Mouse (Mus musculus) Muller cell, postnatal 12 days (primary cell): ENCODE results near the gene Glud1.

Experiments
- DNase-seq: peaks from one replicate; pipeline ENCODE4 v3.0.0-alpha.2; 2015; ENCODE audit errors: inconsistent ontology term

The Glud1 gene

GRCm38 (mm10) chr14:34310234-34310965 is at the start of gene Glud1, which contains the start of gene Shld2:
TSS of gene Glud1 (plus strand) at chr14:34310727.
TSS of gene Shld2 (minus strand) at chr14:34310493.
- peak; percentile 100 for DNase-seq

- DNase-seq, result no peak
Observed at GRCm38 (mm10) chr14:34268046-34268445, 42.5 kb upstream of the Glud1 start.

GRCm38 (mm10) chr14:34273280-34273679 is 37.2 kb upstream of the Glud1 start:
- DNase-seq, result peak; percentile 56

GRCm38 (mm10) chr14:34274141-34274540 is 36.4 kb upstream of the Glud1 start:
- DNase-seq, result no peak

- no peak for DNase-seq
Observed at GRCm38 (mm10) chr14:34275225-34275624, 35.3 kb upstream of the Glud1 start.

DNA sequence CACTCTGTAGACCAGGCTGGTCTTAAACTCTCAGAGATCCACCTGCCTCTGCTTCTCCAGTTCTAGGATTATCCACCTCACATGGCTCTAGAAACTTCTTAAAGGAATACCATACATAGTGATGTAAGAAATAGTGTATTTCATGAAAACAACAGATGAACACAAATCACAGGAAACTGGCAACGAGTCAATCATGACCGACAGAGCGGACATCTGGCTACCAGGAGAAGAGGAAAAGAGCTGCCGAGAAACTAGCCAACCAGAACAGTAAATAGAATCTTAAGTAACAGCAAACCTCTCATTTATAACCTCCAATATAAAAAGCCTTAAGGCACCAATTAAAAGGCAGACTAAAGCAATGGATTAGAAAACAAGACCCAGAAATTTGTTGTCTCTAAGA is 30.8 kb upstream of the Glud1 start:
- no peak for DNase-seq

- DNase-seq, result no peak
Observed at GRCm38 (mm10) chr14:34280798-34281197, 29.7 kb upstream of the Glud1 start.

DNA sequence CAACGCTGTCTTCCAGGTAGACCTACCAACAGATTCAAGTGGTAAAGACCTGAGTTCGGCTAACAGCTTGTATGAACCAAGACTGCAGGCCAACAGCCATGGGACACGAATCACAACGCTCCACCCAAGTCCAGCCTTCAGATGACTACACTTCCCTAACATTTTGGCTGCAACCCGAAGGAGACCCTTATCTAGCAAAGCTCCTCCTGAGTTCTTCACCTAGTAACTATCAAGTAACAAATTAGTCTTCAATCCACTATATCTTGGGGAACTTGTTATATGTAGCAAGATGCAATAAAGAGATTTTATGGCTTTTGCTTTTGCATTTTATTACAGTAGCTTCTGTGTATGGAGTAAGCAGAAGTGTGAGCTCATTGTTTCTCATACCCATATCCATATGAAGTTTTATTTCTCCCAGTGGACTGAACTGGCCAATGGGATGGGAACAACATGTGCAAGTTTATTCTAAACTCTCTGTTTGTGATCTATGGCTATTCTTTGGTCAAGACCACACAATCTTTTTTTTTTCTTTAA is 28.7 kb upstream of the Glud1 start:
- no peak for DNase-seq

- no peak for DNase-seq
Observed at GRCm38 (mm10) chr14:34288396-34288795, 22.1 kb upstream of the Glud1 start.

DNA sequence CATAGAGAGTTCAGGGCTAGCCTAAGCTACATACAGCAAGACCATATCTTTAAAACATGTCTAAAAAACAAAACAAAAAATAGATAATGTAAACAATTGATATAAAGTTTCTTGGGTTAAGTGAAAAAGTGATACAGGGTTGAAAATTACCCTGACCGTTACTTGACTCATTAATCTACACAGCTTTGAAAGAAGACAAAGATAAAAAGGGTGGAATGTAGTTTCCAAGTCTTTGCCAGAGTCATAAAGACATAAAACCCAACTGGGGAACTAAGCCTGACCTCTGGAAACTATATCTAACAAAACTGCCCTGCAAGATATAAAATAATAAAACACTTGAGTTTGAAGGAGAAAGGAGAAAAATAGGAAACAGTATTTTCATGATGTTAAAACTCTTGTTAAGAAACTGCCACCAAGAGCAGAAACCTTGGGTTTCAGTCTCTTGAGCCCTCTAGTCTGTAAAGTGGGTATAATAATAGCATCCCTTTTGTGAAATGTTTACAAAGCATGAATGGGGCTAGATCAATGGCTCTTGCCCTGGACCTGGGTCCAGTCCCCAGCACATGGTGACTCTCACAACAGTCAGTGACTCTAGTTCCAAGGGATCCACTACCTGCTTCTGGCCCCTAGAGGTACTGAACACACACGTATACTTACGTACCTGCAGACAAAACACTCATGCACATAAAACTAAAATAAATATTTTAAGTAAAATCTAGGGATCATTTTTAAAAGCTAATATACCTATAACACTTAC is 21.1 kb upstream of the Glud1 start:
- no peak for DNase-seq

GRCm38 (mm10) chr14:34290229-34290628 is 20.3 kb upstream of the Glud1 start:
- DNase-seq, result no peak

- no peak for DNase-seq
Observed at GRCm38 (mm10) chr14:34293641-34294040, 16.9 kb upstream of the Glud1 start.

DNA sequence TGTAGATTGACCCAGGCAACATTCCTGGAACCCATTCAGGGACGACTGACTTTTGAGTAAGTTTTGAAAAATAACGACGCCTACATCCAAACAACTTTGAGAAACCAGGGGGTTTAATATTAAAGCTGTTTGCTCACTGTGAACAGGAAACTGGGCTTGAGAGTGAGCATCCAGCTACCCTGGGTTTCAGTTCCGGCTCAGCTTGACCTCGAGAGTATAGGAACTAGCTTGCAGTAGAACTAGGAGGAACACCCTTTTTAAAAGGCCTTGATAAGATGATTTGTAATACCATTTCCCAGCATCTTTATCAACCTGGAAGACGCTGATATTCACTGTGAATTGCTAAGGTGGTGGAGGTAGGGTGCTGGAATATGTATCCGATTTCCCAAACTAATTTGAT is 14.2 kb upstream of the Glud1 start:
- no peak for DNase-seq

DNA sequence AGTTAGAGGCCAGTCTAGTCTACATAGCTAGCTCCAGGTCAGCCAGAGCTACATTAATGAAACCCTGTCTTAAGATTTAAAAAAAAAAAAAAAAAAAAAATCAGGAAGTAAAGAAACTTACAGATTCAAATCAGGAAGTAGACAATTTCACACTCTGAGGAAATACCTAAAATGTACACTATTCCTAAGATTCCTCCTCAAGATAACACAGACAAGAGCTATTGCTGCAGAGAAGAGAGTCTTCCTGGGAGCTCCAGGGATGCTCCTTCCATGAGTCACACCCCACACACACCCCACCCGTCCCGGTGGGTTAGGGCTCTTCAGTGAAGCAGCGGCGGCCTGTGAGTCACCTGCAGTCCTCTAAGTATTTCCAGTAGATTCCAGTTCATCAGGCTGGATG is 13.5 kb upstream of the Glud1 start:
- peak; percentile 91 for DNase-seq

- DNase-seq, result no peak
Observed at GRCm38 (mm10) chr14:34297634-34298033, 12.9 kb upstream of the Glud1 start.

DNA sequence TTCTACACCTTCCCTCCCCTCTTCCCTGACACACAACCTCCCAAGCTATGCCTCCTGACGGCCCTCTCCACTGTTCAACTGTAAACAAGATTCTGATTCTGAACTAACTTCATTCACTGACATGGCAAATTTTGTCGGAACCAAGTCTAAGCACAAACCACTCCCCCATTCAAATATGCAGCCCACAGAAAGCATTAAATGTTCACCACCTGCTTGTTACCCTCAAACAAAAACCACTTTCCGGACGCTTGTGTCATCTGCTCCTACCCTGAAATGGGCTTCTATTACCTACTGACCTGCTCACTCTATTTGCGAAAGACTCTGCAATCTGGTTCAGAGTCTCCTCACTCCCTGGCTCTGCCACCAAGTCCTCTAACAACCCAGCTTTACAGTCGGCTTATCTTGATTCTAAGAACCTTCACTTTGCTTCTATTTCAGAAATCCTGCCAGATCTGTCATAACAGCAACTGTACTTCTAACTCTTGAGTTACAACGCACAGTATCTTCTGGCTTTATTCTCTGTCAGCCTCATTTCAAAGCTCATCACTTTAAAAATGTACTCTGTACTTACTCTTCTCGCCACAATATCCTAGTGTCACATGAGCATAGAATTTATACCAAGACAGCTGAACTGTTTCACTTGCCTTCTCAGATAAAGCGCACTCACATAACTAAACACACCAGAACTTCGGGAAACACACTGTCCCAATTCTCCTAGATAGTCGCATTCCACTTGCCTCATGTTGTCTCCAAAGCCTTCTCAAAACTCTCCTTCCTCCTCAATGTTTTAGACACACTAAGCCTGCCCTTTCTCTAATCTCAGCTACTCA is 11.4 kb upstream of the Glud1 start:
- no peak for DNase-seq

GRCm38 (mm10) chr14:34302681-34303242 is 7.8 kb upstream of the Glud1 start:
- DNase-seq, result no peak

DNA sequence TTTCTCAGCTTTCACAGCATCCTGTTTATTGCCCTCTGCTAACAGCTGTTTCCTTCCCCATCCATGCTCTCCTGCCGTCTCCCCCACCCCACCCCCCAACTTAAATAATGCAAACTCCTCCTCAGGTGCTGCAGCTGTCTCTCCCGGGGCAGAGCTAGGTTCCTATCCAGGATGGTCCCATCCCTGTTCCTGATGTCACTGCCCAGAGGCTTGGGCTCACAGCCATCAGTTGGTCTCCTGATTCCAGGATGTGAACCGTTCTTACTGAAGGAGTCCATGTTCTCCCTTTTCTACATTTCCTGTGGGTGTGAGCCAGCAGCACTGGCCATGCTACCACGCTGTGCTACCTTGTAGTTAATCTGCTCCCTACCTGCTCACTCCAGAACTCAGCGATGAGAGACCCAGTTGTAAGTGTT is 7.3 kb upstream of the Glud1 start:
- DNase-seq, result no peak

DNA sequence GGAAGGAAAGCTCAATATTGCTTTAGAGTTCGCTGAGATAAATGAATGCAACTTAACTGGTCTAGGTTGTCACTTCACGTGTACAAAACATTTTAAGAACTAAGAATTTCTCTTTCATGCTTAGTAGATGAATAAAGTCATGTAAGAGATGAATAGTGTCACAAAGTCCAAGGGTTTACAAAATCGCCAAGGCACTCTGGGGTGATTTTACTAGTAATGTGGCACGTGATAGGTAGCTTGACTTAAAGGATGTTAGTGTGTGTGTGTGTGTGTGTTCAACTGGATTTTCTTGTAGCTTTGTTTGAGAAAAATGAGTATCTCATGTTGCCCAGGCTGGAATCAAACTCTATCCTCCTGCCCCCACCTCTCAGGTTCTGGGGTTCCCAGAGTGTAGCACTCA is 1.3 kb upstream of the Glud1 start:
- no peak for DNase-seq

- no peak for DNase-seq
Observed at GRCm38 (mm10) chr14:34309907-34310233, 657 bp upstream of the Glud1 start.

GRCm38 (mm10) chr14:34311021-34311631 is 599 bp downstream of the Glud1 start:
- peak; percentile 51 for DNase-seq
